Mouse (Mus musculus) lung, adult 18-20 months (tissue): Measurements from ENCODE around the gene Agbl1.

Source experiments
- DNase-seq, 2 experiments: peaks; one replicate each; pipeline ENCODE4 v3.0.0; 2022; ENCODE audit warnings: mixed read lengths in 2 of 2

Gene Agbl1

GRCm38 (mm10) chr7:77009571-77009970 is 779.9 kb downstream of the Agbl1 start:
- no peak for DNase-seq

GRCm38 (mm10) chr7:77029019-77029418 is 799.3 kb downstream of the Agbl1 start:
- no peak for DNase-seq

- DNase-seq = no peak
Measured at GRCm38 (mm10) chr7:77076033-77076432, 846.3 kb downstream of the Agbl1 start.

GRCm38 (mm10) chr7:77087266-77087665 is 857.6 kb downstream of the Agbl1 start:
- no peak for DNase-seq

- DNase-seq = no peak
Measured at GRCm38 (mm10) chr7:77095153-77095552, 865.5 kb downstream of the Agbl1 start.

GRCm38 (mm10) chr7:77114021-77114420 is 884.3 kb downstream of the Agbl1 start:
- no peak for DNase-seq

- DNase-seq = no peak
Measured at GRCm38 (mm10) chr7:77129045-77129444, 899.4 kb downstream of the Agbl1 start.

- no peak for DNase-seq
Measured at GRCm38 (mm10) chr7:77131950-77132349, 902.3 kb downstream of the Agbl1 start.

GRCm38 (mm10) chr7:77132615-77133420 is 903.1 kb downstream of the Agbl1 start:
- DNase-seq = no peak

- DNase-seq = peak in 1 of 2 experiments; percentile 5
Measured at GRCm38 (mm10) chr7:77134860-77135259, 905.2 kb downstream of the Agbl1 start.

GRCm38 (mm10) chr7:77138707-77139106 is 909.0 kb downstream of the Agbl1 start:
- DNase-seq = no peak

GRCm38 (mm10) chr7:77147527-77147926 is 917.8 kb downstream of the Agbl1 start:
- peak; percentile 4 to 24 for DNase-seq

- DNase-seq = no peak
Measured at GRCm38 (mm10) chr7:77148820-77149219, 919.1 kb downstream of the Agbl1 start.

- DNase-seq = no peak
Measured at GRCm38 (mm10) chr7:77149846-77150245, 920.2 kb downstream of the Agbl1 start.

GRCm38 (mm10) chr7:77152393-77152792 is 922.7 kb downstream of the Agbl1 start:
- DNase-seq = no peak

- no peak for DNase-seq
Measured at GRCm38 (mm10) chr7:77152909-77153308, 923.2 kb downstream of the Agbl1 start.

GRCm38 (mm10) chr7:77164921-77165320 is 935.2 kb downstream of the Agbl1 start:
- DNase-seq = no peak
